Mouse (Mus musculus) thymus, postnatal 0 days (tissue): ENCODE results near the gene Acsf3. TPM values are rescaled to one million over a fixed set of nuclear protein-coding genes. Genes with fewer than 3 reads are reported as not detected.

Source experiments
- DNase-seq: peaks from one replicate; pipeline ENCODE4 v3.0.0-alpha.2; 2015; ENCODE audit warnings: low spot score
- polyA plus RNA-seq: library from polyadenylated mRNA; unstranded; fragments of >200 nt; fragmentation: Nextera tagmentation; extraction: Ambion mirVana; gene quantifications from 2 replicates; pipeline ENCODE4 v1.2.1, GENCODE M21; 2015

The Acsf3 gene
- polyA plus RNA-seq, result 13.8 and 14.0 TPM in 2 replicates

DNA sequence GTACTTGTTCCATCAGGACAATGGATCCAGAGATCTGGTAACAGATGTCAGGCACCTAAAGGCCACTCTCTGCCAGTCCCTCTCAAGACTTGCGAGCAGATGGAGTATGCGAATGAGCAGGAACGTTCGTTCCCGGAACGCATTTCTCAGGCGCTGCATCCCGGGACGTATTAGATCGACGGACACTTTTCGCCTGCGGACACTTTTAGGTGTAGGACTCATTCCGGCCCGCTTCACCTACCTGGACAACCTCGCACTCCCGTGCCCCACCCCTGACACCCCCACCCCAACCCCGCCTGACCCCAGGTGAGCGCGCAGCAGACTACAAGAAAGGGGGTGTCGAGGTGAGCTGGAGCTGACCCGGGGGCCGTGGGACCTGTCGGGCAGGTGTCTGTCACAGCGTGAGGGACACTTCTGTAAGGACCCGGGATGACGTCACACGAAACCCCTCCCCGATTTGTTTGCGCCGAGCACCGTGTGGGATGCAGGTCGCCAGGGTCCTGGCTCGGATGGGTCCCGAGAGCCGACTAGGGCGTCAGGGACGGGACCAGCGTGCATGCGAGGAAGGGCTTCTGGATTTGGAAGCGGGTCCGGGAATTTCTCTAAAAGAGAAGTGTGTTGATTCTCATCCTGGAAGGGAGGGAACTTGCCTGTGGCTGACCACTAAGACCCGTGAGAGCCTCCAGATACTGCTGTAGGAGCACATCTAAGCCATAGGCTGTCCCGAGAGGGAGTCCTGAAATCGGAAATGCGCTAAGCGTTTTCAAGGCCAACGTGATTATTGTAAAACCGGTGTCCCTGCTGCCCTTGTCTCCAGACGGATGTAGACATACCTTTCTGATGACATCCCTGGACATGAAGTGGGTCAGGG, at the start of gene Acsf3:
Gene Acsf3, plus strand, starts transcription at position 202 of the 871 bp plus-strand sequence.
- peak; percentile 54 for DNase-seq

DNA sequence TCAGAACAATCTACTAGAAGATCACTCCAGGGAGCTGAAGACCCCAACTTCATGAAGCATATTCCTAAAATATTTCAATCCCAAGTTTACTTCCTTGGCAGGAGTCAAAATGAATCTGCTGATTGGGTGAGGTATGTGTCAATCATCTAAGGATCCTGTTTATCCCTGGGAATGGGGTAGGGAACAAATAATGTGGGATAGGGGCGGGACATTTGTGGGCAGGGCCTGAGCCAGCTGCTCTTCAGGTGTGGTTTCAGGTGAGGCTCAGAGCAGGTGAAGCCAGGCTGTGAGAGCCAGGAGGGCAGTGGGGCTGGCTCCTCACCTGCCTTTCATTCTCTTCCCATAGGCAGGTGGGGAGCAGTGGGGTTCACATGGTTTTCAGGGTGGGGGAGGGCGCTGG, 48.5 kb upstream of the Acsf3 start:
- no peak for DNase-seq

DNA sequence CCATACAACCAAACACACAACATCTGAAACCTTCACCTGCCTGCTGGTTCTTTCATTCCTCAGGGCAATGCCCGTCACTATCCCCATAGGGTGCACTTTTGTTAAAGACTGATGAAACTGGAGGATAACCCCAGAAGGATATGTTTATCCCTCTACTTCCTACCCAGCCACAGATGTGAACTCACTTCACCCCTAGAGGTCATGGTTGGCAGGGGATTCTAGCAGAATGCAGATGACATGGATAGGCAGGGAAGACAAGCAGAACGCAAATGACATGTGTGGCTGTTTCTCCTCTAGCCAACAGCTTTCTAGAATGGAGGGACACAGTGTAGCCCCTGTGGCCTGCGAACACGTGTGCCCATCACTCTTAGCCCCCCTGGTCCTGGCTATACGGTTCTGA, 47.9 kb upstream of the Acsf3 start:
- DNase-seq, result peak; percentile 66

DNA sequence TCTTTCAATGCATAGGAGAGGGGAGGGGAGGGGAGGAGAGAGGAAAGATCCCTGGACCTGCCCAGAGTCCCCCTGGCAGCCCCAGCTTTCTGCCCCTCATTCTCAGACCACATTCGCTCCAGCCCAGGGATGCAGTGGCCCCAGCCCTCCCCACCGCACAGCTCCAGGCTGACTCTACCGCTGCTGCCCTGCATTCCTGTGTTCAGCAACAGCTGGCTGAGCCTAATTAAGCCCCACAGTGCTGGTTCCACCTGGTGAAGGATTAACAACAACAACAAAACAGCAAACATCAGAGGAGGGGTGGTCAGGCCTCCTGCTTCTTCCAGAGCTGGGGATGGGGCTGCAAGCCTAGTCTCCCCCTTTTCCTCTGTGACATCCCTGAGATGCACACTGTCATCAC, 46.7 kb upstream of the Acsf3 start:
- DNase-seq, result no peak

DNA sequence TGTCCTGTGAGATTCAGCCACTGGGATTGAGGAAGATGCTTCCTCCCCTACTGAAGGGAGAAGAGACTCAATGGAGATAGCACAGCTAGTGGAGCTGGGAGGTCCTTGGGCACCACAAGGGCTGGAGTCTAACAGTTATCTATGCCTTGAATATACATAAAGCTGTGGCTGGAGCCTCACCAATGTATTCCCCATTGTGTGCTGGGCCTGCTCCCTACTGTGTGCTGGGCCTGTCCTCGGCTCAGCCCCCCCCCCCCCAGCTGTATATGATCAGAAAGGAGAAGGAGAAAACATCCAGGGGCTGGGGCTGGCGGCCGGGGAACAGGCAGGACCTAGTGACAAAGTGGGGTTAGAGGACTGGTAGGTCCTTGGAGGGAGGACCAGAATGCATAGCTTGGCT, 40.2 kb upstream of the Acsf3 start:
- no peak for DNase-seq

DNA sequence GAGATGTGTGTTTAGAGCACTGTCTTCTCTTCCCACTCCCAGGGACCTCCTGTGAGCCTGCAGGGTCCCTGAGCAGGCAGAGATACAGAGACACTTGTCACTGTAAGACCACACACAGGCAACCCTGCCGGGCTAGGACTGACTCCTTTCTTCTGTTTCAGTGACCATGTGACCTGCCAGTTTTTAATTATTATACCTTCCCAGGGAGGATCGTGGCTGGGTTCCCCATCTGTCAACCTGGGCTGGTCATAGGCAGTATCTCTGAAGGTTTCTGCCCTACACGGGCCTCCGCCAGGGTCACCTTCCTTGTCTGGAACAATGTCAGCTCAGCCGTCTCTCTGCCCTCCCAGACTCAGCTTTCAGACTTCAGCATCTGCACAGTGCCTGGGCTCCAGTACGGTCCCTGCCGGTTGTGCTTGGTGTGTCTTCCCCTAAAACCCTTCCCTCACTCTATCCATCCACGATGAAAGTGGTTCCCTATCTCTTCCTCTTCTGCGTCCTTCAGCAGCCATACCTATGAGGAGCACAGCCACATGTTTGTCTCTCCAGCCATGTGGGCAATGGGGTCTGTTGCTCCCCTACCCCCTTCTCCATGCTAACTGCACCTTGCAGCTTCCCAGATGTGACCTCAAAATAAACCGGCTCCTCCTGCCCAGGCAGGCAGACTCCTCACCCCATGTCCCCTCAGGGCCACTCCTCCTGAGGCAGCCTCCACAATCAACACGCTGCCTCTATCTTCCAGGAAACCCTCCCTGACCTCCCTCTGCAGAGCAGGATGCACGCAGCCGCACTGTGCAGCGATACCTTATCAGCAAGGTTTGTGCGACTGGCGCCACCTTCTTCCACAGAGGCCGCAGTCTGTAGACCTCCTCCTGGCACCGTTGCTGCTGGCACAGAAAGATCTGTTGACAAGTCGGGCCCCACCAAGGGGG, 39.5 kb upstream of the Acsf3 start:
- peak; percentile 50 for DNase-seq

DNA sequence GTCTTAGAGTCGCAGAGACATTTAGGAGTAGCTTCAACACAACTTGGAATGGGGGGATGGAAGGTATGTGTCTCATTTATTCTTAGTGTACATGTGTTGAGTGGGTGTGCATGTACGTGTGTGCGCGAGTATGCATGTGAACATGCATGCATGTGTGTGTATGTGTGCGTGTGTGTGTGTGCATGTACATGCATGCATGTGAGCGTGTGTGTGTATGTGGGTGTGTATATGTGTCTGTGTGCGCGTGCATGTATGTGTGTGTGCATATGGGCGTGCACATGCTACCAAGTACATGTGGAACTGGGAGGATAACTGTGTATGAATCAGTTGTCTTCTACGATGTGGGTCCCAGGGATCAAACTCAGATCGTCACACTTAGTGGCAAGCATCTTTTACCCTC, 38.7 kb upstream of the Acsf3 start:
- no peak for DNase-seq

DNA sequence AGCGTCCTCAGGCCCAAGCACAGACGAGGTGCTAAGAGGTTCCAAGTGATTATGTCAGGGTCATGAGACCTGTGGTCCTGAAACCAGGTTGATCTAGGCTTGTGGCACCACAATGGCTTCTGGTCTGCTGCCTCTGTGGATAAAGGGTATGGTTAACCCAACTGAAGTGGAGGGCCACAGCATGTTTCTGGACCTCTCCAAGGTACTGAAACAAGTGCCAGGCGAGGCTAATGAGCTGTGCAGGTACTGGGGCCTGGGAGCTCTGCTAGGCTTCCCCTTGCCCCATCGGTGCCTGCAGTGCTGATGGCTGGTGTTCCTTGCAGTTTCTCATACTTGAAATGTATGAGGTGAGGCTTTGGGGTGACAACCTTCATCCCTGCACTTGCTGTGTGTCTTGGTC, 38.2 kb upstream of the Acsf3 start:
- peak; percentile 57 for DNase-seq

DNA sequence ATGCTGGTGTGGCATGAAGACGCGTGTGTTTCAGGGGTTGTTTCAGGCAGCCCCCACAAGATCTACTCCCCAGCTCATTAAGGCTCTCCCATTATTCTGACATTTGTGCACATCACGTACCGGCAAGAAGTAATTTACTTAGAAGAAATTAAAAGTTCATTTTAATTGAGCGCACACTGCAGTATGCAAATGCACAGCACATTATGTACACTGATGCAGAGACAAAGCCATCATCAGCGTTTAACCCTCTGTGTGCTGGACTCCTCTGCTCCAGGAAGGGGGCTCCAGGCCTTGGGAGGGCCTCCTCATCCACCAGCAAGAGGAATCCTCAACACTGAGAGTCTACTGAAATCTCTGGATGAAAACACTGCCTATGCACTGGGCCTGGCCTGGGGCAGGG, 37.4 kb upstream of the Acsf3 start:
- DNase-seq, result no peak

DNA sequence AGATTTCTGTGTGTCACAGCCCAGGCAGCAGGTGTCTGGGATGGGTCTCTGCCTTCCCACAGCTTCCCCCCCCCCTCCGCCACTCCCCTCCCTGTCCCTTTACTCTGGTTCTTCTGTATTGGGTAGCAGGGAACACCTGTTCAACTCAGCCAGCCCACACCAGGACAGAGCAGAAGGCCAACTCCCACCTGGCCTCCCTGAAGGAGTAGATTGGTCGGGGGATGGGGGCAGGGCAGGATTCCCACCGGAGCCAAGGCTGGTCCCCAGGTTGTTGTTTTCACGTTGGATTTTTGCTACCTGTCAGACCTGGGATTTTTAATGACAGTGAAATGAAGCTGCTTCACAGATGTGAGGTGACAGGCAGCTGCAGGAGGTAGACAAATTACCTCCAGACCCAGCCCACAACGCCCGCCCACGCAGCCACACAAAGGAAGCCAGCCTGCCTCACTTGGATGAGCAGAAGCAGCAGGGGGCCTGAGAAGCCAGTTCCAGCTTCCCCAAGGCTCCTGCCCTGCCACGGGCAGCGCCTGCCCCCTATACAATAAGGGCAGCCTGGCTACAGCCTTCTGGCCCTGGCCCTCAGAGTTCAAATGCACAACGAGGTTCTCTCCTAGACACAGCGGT, 36.1 kb upstream of the Acsf3 start:
- DNase-seq, result peak; percentile 76

DNA sequence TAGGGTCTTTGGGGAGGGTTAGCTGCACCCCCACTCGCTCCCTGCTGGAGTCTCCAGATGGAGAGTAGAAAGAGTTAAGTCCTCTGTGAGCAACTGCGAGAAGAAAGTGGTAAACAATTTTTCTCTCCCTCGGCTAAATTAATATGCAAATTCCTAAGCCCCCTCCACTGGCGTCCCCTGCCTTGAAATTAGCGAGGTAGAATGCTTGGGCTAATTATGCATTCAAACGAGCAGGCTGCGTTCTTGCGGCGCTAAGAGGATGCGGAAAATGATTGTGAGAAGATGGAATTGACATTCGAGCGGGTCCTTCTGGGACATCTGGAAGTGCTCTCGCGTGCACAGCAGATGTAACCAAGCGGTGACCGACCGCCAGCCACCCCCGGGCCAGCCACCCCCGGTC, 32.8 kb upstream of the Acsf3 start:
- DNase-seq, result no peak

DNA sequence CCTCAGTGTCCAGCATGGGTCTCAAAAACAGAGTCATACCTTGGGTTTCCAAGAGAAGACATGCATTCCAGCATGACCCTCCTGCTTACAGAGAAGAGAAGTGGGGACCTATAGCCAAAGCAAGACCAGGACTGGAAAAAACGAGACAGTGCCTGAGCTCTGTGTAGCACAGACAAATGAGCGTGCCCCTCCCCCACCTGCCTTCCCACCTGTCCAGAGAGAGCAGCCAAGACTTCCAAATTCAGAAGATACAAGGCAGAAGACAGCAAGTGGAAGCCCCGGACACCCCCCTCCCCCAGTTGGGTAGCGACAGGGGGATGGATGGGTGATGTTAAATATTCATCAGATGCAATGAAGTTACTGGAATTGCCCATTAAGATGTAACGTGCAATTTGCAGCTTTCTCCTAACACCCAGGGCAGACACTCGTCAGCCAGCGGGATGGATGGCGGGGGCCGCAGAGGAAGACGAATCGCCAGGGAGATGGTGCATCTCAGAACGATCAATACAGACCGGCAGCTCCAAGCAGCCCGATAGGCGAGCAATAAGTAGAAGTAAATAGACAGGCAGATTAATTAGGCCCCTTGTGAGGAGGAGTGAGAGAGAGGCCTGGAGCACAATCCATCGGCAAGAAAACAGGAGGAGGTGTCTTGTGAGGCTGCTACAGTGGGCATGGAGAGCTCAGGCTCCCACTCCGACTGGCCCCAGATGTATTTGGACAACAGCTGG, 30.1 kb upstream of the Acsf3 start:
- no peak for DNase-seq

DNA sequence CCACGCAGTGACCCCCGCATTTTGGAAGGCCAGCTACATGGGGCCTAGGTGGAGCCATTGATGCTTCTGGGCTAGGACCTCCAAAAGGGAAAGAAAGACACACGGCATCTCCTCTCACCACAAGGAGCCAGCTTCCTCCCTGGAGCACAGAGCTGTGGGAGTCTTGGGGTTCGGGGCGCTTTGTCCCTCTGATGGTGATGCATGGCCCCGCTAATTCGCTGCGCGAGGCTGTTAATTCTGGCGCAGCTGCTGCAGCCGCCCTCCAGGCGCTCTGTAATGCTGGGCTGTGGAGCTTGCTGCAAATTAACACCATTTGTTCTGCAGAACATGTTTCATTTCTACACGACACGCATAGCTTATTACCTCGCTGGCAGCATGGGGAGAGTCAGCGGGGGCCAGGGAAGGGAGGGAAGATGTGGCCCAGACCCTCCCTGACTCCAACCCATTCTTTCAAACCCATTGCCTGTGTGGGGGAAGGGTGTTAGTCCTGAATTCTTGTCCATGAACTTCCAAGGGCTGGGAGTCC, 29.5 kb upstream of the Acsf3 start:
- DNase-seq, result no peak

DNA sequence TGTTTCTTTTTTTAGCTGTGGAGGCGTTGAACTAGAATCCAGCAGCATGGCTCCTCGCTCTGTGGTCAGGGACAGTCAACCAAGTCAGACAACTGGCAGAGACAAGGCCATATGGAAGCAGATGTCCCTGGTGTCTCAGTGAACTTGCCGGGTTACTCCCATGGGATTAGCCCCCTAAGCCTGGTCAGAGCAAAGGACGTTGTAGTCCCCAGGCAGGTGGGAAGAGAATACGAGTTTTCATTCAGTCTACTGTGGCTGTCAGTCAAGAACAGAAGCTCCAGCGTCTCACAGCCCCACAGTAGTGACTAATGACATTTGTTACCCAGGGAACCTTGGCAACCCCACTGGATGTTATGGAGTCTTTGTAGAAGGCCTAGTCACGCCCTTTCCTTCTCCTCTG, 28.8 kb upstream of the Acsf3 start:
- DNase-seq, result no peak

DNA sequence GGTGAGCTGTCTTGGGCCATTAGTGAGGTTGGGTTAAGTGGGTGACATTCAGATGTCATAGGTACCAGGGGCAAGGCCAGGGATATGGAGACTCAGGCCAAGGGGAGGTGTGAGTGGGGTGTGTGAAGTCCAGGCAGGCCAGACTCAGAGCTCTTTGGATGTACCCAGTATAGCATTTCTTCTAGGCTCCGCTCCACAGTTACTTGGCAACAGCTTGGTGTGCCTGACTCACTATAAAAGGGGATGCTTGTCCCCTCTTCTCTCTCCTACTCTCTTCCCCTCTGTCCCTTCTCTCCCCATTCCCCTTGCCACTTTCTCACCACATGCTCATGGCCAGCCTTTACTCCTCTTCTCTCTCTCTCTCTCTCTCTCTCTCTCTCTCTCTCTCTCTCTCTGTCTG, 27.5 kb upstream of the Acsf3 start:
- DNase-seq, result no peak

DNA sequence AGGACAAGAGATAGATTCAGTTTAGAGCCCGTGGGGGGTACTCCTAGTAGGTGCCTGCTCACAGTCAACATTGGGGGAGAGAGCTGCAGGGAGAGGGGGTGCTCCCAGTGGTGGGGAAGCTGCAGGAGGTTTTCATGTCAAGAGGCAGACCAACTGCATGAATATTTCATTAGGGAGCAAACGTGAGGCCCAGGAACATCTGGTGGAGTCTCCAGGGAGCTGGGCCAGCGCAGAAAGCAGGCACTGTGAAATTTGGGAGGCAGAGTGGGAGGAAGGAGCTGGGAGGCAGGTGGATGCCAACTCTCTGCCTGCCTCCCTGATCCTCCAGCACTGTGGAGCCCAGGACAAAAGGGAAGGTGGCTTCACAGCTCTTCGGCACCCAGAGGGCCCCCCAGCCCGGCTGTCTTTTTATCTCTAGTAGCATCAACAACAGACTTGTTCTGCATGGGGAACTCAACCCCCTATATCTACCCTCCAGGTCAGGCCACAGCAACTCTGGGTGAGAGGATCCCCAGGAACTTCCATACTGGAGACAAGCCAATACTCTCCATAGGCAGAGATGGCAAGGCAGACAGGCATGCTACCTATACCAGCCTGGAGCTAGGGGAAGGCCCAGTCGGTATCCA, 25.8 kb upstream of the Acsf3 start:
- DNase-seq, result no peak

DNA sequence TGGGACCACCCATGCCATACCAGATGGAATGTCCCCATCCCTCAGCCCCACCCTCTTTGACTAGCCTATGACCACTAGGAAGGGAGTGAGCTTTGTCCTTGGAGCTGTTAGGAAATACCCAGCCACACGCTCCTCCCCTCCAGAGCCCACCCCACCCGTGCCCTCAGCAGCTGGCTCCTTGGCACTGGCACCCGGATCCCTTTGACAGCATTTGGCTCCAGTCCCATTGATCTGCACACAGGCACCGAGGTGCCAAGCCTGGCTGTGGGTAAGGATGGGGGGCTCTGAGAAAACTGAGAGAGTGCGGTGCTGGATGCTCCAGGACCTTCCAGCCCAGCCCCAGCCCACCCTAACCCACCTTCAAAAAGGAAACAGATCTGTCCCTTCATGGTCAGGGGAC, 23.9 kb upstream of the Acsf3 start:
- DNase-seq, result no peak

DNA sequence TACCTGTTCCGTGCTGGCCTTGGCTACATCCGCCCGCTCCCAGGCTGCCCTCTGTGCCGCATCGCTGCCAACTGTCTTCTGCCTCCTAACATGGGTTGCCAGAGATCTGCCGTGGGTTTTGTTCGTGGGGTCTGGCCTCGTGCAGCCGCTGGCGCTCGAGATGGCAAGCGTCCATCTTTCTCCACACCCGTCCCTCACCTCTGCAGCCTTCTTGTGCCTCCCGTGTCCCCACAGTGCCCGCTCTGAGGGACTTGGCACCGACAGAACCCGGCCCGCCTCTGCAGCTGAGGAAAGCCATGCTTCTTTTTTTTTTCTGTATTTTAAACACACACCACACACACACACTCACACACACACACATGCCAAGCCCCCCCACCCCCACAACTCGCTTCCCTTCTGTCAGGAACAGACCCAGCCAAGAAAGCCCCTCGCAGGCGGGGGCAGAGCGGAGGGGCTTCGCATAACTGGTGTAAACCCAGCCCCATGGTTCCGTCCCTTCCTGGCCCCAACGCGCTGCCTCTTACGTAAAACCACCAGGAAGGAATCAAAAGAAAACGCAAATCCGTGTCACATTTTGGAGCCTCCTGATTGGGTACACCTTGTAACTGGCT, 23.1 kb upstream of the Acsf3 start:
- no peak for DNase-seq

DNA sequence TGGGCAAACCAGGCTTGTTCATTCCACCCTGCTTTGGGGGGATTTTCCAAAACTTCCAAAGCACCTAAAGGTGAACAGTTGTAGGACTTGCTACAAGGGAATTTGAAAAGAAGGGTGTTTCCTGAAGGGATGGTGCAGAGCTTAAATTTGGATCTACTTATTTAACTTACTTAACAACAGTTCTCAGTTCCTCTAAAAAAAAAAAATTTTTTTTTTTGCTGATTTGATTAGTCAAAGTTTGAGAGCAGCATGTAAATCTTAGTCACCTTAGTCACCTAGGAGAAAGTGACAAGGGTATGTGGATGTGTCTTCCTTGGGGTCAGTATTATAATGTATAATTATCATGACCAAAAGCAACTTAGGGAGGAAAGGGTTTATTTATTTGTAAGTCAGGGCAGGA, 16.7 kb upstream of the Acsf3 start:
- DNase-seq, result no peak

DNA sequence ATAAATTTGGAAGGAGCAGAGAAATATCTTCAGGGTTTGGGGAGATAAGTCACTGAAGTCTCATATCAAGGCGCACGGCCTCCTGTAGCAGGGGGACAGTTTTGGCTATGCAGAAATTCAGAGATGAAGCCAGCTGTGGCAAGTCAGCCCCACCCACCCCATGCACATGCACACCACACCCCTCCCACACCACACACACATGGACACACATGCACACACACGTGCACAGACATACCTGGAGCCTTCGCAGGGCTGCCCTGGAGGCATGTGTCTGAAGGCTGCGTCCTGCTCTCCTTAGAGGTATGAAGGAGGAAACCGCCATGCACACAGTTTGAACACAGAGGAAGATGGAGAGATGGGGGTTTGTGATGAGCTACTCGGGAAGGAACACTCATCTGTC, 15.2 kb upstream of the Acsf3 start:
- DNase-seq, result no peak
